Mouse (Mus musculus) thymus, adult 2 months (tissue): Measurements from ENCODE around the gene Ube2e2. TPM values are rescaled to one million over a fixed set of nuclear protein-coding genes. Genes with fewer than 3 reads are reported as not detected.

Experiments
- DNase-seq: peaks from one replicate; pipeline ENCODE4 v3.0.0; 2021
- H3K27ac ChIP-seq: fragments of 200-500 bp; 2 replicates; pipeline ENCODE4 v1.5.1; 2012; ENCODE audit warnings: low read length, control low read depth; ENCODE audit not compliant: control insufficient read depth, insufficient read depth
- H3K27me3 ChIP-seq: fragments of 200-500 bp; 2 replicates; pipeline ENCODE4 v1.6.1; 2012; ENCODE audit warnings: mild to moderate bottlenecking, low read length, moderate library complexity, mixed read lengths; ENCODE audit not compliant: control insufficient read depth, insufficient read depth
- H3K36me3 ChIP-seq: fragments of 200-500 bp; 2 replicates; pipeline ENCODE4 v1.6.1; 2012; ENCODE audit warnings: mild to moderate bottlenecking, low read length, moderate library complexity; ENCODE audit not compliant: control insufficient read depth, insufficient read depth
- H3K4me1 ChIP-seq: fragments of 200-500 bp; replicated peaks from 2 replicates; pipeline ENCODE4 v1.6.1; 2012; ENCODE audit warnings: low read length; ENCODE audit not compliant: control insufficient read depth, insufficient read depth
- H3K4me3 ChIP-seq: fragments of 200-500 bp; 2 replicates; pipeline ENCODE4 v1.5.1; 2012; ENCODE audit warnings: mild to moderate bottlenecking, low read length, control low read depth, moderate library complexity; ENCODE audit not compliant: control insufficient read depth, insufficient read depth
- CTCF ChIP-seq: fragments of 200-500 bp; IDR thresholded peaks from 2 replicates; pipeline ENCODE4 v1.5.1; 2012; ENCODE audit warnings: mild to moderate bottlenecking, control low read depth, low read length, moderate library complexity, borderline replicate concordance; ENCODE audit not compliant: control insufficient read depth, poor library complexity, insufficient read depth; ENCODE audit errors: extremely low read depth
- POLR2A ChIP-seq: fragments of 200-500 bp; IDR thresholded peaks from 2 replicates; pipeline ENCODE4 v1.6.1; 2012; ENCODE audit warnings: mild to moderate bottlenecking, low read length, control low read depth, moderate library complexity; ENCODE audit not compliant: control insufficient read depth, poor library complexity, insufficient read depth; ENCODE audit errors: extremely low read depth
- WGBS: fragments of 180-500 bp; shearing (Covaris S2); methylation state at CpG from one replicate; pipeline ENCODE4 v1.1.7; 2018; 5-methylcytosine and 5-hydroxymethylcytosine counted together
- polyA plus RNA-seq: library from polyadenylated mRNA; depleted of rRNA; stranded (reverse); fragments of >200 nt; gene quantifications from 2 replicates; pipeline ENCODE4 v1.2.3, GENCODE M21; 2012

The Ube2e2 gene
- polyA plus RNA-seq, 1 experiment = 34.9 TPM

- no peak overlapping the region for H3K4me3 ChIP-seq
- 95% methylated on average over 1 of the region's 1 CpGs for WGBS
- no peak for DNase-seq
- no peaks in the 10 kb centered on the region for H3K36me3 ChIP-seq
- H3K27ac ChIP-seq = no peak overlapping the region
- no peaks in the 10 kb centered on the region for H3K27me3 ChIP-seq
- H3K4me1 ChIP-seq = no peaks in the 10 kb centered on the region
- no peak for TF ChIP-seq POLR2A
Observed at GRCm38 (mm10) chr14:18828661-18829060, 65.4 kb downstream of the Ube2e2 start.

- no peak for DNase-seq
- H3K36me3 ChIP-seq = no peaks in the 10 kb centered on the region
Observed at GRCm38 (mm10) chr14:18826753-18827152, 67.3 kb downstream of the Ube2e2 start.

GRCm38 (mm10) chr14:18820713-18821112 is 73.4 kb downstream of the Ube2e2 start:
- no peak for DNase-seq
- H3K4me1 ChIP-seq = no peaks in the 10 kb centered on the region
- H3K27me3 ChIP-seq = no peaks in the 10 kb centered on the region
- no peak overlapping the region for H3K27ac ChIP-seq
- no peak overlapping the region for H3K4me3 ChIP-seq
- TF ChIP-seq CTCF (no peak), POLR2A (no peak)
- H3K36me3 ChIP-seq = no peaks in the 10 kb centered on the region
- WGBS = 44% methylated on average over 6 of the region's 6 CpGs

More at GRCm38 (mm10) chr14:18826753-18827152, 67.3 kb downstream of the Ube2e2 start:
- H3K4me3 ChIP-seq = no peak overlapping the region
- no peaks in the 10 kb centered on the region for H3K4me1 ChIP-seq
- no peak overlapping the region for H3K27ac ChIP-seq
- no peaks in the 10 kb centered on the region for H3K27me3 ChIP-seq
- TF ChIP-seq CTCF = no peak
- no peak for TF ChIP-seq POLR2A

- DNase-seq = no peak
- Histone ChIP-seq H3K36me3 (no peaks in the 10 kb centered on the region), H3K4me1 (no peaks in the 10 kb centered on the region), H3K27ac (no peak overlapping the region), H3K4me3 (no peak overlapping the region), H3K27me3 (no peaks in the 10 kb centered on the region)
- no peak for TF ChIP-seq CTCF
- no peak for TF ChIP-seq POLR2A
Observed at GRCm38 (mm10) chr14:18796857-18797256, 97.2 kb downstream of the Ube2e2 start.

- Histone ChIP-seq H3K27ac (no peak overlapping the region), H3K36me3 (no peaks in the 10 kb centered on the region), H3K4me1 (no peaks in the 10 kb centered on the region), H3K4me3 (no peak overlapping the region), H3K27me3 (no peaks in the 10 kb centered on the region)
- TF ChIP-seq CTCF = no peak
- no peak for TF ChIP-seq POLR2A
- WGBS = 95% methylated on average over 2 of the region's 2 CpGs
- DNase-seq = no peak
Observed at GRCm38 (mm10) chr14:18795787-18796186, 98.3 kb downstream of the Ube2e2 start.

GRCm38 (mm10) chr14:18778993-18779675 is 114.9 kb downstream of the Ube2e2 start:
- DNase-seq = no peak
- WGBS = 66% methylated on average over 3 of the region's 3 CpGs

GRCm38 (mm10) chr14:18778241-18778640 is 115.8 kb downstream of the Ube2e2 start:
- H3K4me1 ChIP-seq = no peaks in the 10 kb centered on the region
- no peaks in the 10 kb centered on the region for H3K36me3 ChIP-seq
- H3K27me3 ChIP-seq = no peaks in the 10 kb centered on the region
- no peak overlapping the region for H3K4me3 ChIP-seq
- TF ChIP-seq POLR2A = no peak
- no peak for TF ChIP-seq CTCF
- WGBS = 96% methylated on average over 5 of the region's 5 CpGs
- H3K27ac ChIP-seq = no peak overlapping the region
- DNase-seq = no peak

More at GRCm38 (mm10) chr14:18778993-18779675, 114.9 kb downstream of the Ube2e2 start:
- TF ChIP-seq CTCF (no peak), POLR2A (no peak)
- Histone ChIP-seq H3K27ac (no peak overlapping the region), H3K4me3 (no peak overlapping the region), H3K4me1 (no peaks in the 10 kb centered on the region), H3K27me3 (no peaks in the 10 kb centered on the region), H3K36me3 (no peaks in the 10 kb centered on the region)
